Mouse (Mus musculus): ENCODE results near the gene Gon7. TPM values are rescaled to one million over a fixed set of nuclear protein-coding genes. Genes with fewer than 3 reads are reported as not detected.

The Gon7 gene
- polyA plus RNA-seq (2015; fragmentation: Nextera tagmentation; extraction: Ambion mirVana), result 28.4 and 31.8 TPM in 2 replicates

GRCm38 (mm10) chr12:102757689-102758402, at the start of gene Gon7, which contains the start of the genes Gm28051 and Ubr7:
Gene Gon7 (minus strand): TSS chr12:102757803.
Gene Gm28051 (minus strand): TSS chr12:102757765.
Gene Ubr7 (plus strand): TSS chr12:102757967.
- peak; percentile 96 for DNase-seq (ENCODE audit: low spot score)

GRCm38 (mm10) chr12:102799528-102799927, 41.9 kb upstream of the Gon7 start:
- DNase-seq (ENCODE audit: low spot score), result peak; percentile 36

- DNase-seq (ENCODE audit: low spot score), result peak; percentile 74
Observed at GRCm38 (mm10) chr12:102787927-102788326, 30.3 kb upstream of the Gon7 start.

GRCm38 (mm10) chr12:102785593-102785985, 28.0 kb upstream of the Gon7 start:
- DNase-seq (ENCODE audit: low spot score), result no peak

- no peak for DNase-seq (ENCODE audit: low spot score)
Observed at GRCm38 (mm10) chr12:102784899-102785592, 27.4 kb upstream of the Gon7 start.

GRCm38 (mm10) chr12:102782841-102783240, 25.2 kb upstream of the Gon7 start:
- DNase-seq (ENCODE audit: low spot score), result peak; percentile 75

GRCm38 (mm10) chr12:102779452-102779851, 21.8 kb upstream of the Gon7 start:
- peak; percentile 43 for DNase-seq (ENCODE audit: low spot score)

- DNase-seq (ENCODE audit: low spot score), result no peak
Observed at GRCm38 (mm10) chr12:102778151-102778550, 20.5 kb upstream of the Gon7 start.

GRCm38 (mm10) chr12:102776035-102776434, 18.4 kb upstream of the Gon7 start:
- no peak for DNase-seq (ENCODE audit: low spot score)

GRCm38 (mm10) chr12:102772676-102773075, 15.1 kb upstream of the Gon7 start:
- DNase-seq (ENCODE audit: low spot score), result no peak

GRCm38 (mm10) chr12:102771601-102772000, 14.0 kb upstream of the Gon7 start:
- no peak for DNase-seq (ENCODE audit: low spot score)

- DNase-seq (ENCODE audit: low spot score), result no peak
Observed at GRCm38 (mm10) chr12:102769000-102769399, 11.4 kb upstream of the Gon7 start.

GRCm38 (mm10) chr12:102763696-102764095, 6.1 kb upstream of the Gon7 start:
- DNase-seq (ENCODE audit: low spot score), result no peak

- no peak for DNase-seq (ENCODE audit: low spot score)
Observed at GRCm38 (mm10) chr12:102761668-102762067, 4.1 kb upstream of the Gon7 start.

GRCm38 (mm10) chr12:102758936-102759335, 1.3 kb upstream of the Gon7 start:
- no peak for DNase-seq (ENCODE audit: low spot score)

- peak; percentile 32 for DNase-seq (ENCODE audit: low spot score)
Observed at GRCm38 (mm10) chr12:102758403-102758756, 777 bp upstream of the Gon7 start, which contains the start of gene Gm20604. Gene Gm20604 (minus strand): TSS chr12:102758672.

GRCm38 (mm10) chr12:102757055-102757688, 431 bp downstream of the Gon7 start:
- no peak for DNase-seq (ENCODE audit: low spot score)

- DNase-seq (ENCODE audit: low spot score), result peak; percentile 30
Observed at GRCm38 (mm10) chr12:102756304-102756703, 1.3 kb downstream of the Gon7 start.

GRCm38 (mm10) chr12:102748256-102748655, 9.3 kb downstream of the Gon7 start:
- DNase-seq (ENCODE audit: low spot score), result no peak

GRCm38 (mm10) chr12:102744839-102745238, 12.8 kb downstream of the Gon7 start:
- peak; percentile 53 for DNase-seq (ENCODE audit: low spot score)

GRCm38 (mm10) chr12:102743589-102744574, 13.7 kb downstream of the Gon7 start, which contains the start of the genes Moap1 and Tmem251:
Gene Moap1 (minus strand): TSS chr12:102743661.
Gene Tmem251 (plus strand): TSS chr12:102743762.
- DNase-seq (ENCODE audit: low spot score), result peak; percentile 92
